Mouse (Mus musculus) embryonic facial prominence, embryonic 12.5 days (tissue): ENCODE measurements at regions not wholly inside any gene's neighbourhood (a gene's known extent, or its start where the extent isn't known, plus 50 kb on each side); places are given as distances from the start of the nearest gene placed in this dataset.

Source experiments
- ATAC-seq: fragments of 200-750 bp; cut with Nextera tagmentation; 2 replicates; pipeline ENCODE4 v1.8.0; 2017; ENCODE audit not compliant: insufficient number of reproducible peaks, insufficient read depth, low FRiP score, low TSS enrichment
- H3K27ac ChIP-seq: fragments of 300-500 bp; sonication (generic); 2 replicates; pipeline ENCODE4 v1.5.1; 2016; ENCODE audit warnings: mild to moderate bottlenecking
- H3K27me3 ChIP-seq: fragments of 300-500 bp; sonication (generic); 2 replicates; pipeline ENCODE4 v1.6.1; 2016; ENCODE audit warnings: mild to moderate bottlenecking, moderate library complexity
- H3K36me3 ChIP-seq: fragments of 300-500 bp; sonication (generic); 2 replicates; pipeline ENCODE4 v1.6.1; 2016; ENCODE audit warnings: mild to moderate bottlenecking
- H3K4me1 ChIP-seq: fragments of 300-500 bp; sonication (generic); 2 replicates; pipeline ENCODE4 v1.6.1; 2016
- H3K4me2 ChIP-seq: fragments of 300-500 bp; sonication (generic); replicated peaks from 2 replicates; pipeline ENCODE4 v1.6.1; 2016; ENCODE audit warnings: mild to moderate bottlenecking, moderate library complexity
- H3K4me3 ChIP-seq: fragments of 300-500 bp; sonication (generic); 2 replicates; pipeline ENCODE4 v1.5.1; 2016; ENCODE audit warnings: mild to moderate bottlenecking
- H3K9ac ChIP-seq: fragments of 300-500 bp; sonication (generic); 2 replicates; pipeline ENCODE4 v1.6.1; 2016; ENCODE audit warnings: mild to moderate bottlenecking, moderate library complexity
- H3K9me3 ChIP-seq: fragments of 300-500 bp; sonication (generic); 2 replicates; pipeline ENCODE4 v1.6.1; 2016; ENCODE audit warnings: mild to moderate bottlenecking, moderate library complexity
- WGBS: fragments of 180-500 bp; shearing (Covaris S2); methylation state at CpG from one replicate; pipeline ENCODE4 v1.1.7; 2016; 5-methylcytosine and 5-hydroxymethylcytosine counted together

- Histone ChIP-seq H3K4me1 (peaks cover 8% of the 10 kb centered on the region), H3K4me3 (no peak overlapping the region), H3K36me3 (no peaks in the 10 kb centered on the region), H3K9ac (no peak overlapping the region), H3K27me3 (no peaks in the 10 kb centered on the region), H3K4me2 (no peak overlapping the region), H3K9me3 (no peaks in the 10 kb centered on the region), H3K27ac (no peak overlapping the region)
- no peak for ATAC-seq
- WGBS = 56% methylated on average over 10 of the region's 10 CpGs
Observed at GRCm38 (mm10) chr6:31321902-31322301, 76.6 kb upstream of the Mkln1 start.

GRCm38 (mm10) chr6:31323228-31324190 is 75.0 kb upstream of the Mkln1 start:
- Histone ChIP-seq H3K27me3 (no peaks in the 10 kb centered on the region), H3K9me3 (no peaks in the 10 kb centered on the region), H3K27ac (no peak overlapping the region), H3K4me3 (no peak overlapping the region), H3K4me1 (no peaks in the 10 kb centered on the region), H3K36me3 (no peaks in the 10 kb centered on the region), H3K9ac (no peak overlapping the region), H3K4me2 (no peak overlapping the region)
- 65% methylated on average over 9 of the region's 9 CpGs for WGBS
- ATAC-seq = no peak

GRCm38 (mm10) chr6:31324717-31325116 is 73.8 kb upstream of the Mkln1 start:
- Histone ChIP-seq H3K9ac (no peak overlapping the region), H3K4me2 (no peak overlapping the region), H3K9me3 (no peaks in the 10 kb centered on the region), H3K36me3 (no peaks in the 10 kb centered on the region), H3K27me3 (no peaks in the 10 kb centered on the region), H3K4me1 (no peaks in the 10 kb centered on the region), H3K4me3 (no peak overlapping the region), H3K27ac (no peak overlapping the region)
- whole genome bisulfite sequencing = 50% methylated on average over 6 of the region's 6 CpGs
- no peak for ATAC-seq

- 77% methylated on average over 1 of the region's 1 CpGs for WGBS
- H3K4me3 ChIP-seq = no peak overlapping the region
- no peaks in the 10 kb centered on the region for H3K9me3 ChIP-seq
- no peaks in the 10 kb centered on the region for H3K4me1 ChIP-seq
- H3K4me2 ChIP-seq = no peak overlapping the region
- no peaks in the 10 kb centered on the region for H3K27me3 ChIP-seq
- no peak overlapping the region for H3K9ac ChIP-seq
- H3K27ac ChIP-seq = no peak overlapping the region
- no peaks in the 10 kb centered on the region for H3K36me3 ChIP-seq
- no peak for ATAC-seq
Observed at GRCm38 (mm10) chr6:31325621-31326020, 72.9 kb upstream of the Mkln1 start.

- no peak overlapping the region for H3K4me2 ChIP-seq
- H3K9me3 ChIP-seq = no peaks in the 10 kb centered on the region
- no peak overlapping the region for H3K4me3 ChIP-seq
- no peak overlapping the region for H3K9ac ChIP-seq
- no peaks in the 10 kb centered on the region for H3K36me3 ChIP-seq
- no peak overlapping the region for H3K27ac ChIP-seq
- no peaks in the 10 kb centered on the region for H3K4me1 ChIP-seq
- 82% methylated on average over 7 of the region's 7 CpGs for WGBS
- no peak for ATAC-seq
- no peaks in the 10 kb centered on the region for H3K27me3 ChIP-seq
Observed at GRCm38 (mm10) chr6:31330327-31330726, 68.2 kb upstream of the Mkln1 start.

- H3K27me3 ChIP-seq = no peaks in the 10 kb centered on the region
- H3K36me3 ChIP-seq = no peaks in the 10 kb centered on the region
- no peaks in the 10 kb centered on the region for H3K9me3 ChIP-seq
- WGBS = 83% methylated on average over 3 of the region's 3 CpGs
- ATAC-seq = no peak
- no peaks in the 10 kb centered on the region for H3K4me1 ChIP-seq
- H3K4me2 ChIP-seq = no peak overlapping the region
- no peak overlapping the region for H3K9ac ChIP-seq
- H3K4me3 ChIP-seq = no peak overlapping the region
- no peak overlapping the region for H3K27ac ChIP-seq
Observed at GRCm38 (mm10) chr6:31330868-31331267, 67.7 kb upstream of the Mkln1 start.

- Histone ChIP-seq H3K27ac (no peak overlapping the region), H3K27me3 (no peaks in the 10 kb centered on the region), H3K36me3 (no peaks in the 10 kb centered on the region), H3K4me1 (no peaks in the 10 kb centered on the region), H3K4me3 (no peak overlapping the region), H3K9me3 (no peaks in the 10 kb centered on the region), H3K9ac (no peak overlapping the region), H3K4me2 (no peak overlapping the region)
- WGBS = 78% methylated on average over 6 of the region's 6 CpGs
- ATAC-seq = no peak
Observed at GRCm38 (mm10) chr6:31332254-31332653, 66.3 kb upstream of the Mkln1 start.

GRCm38 (mm10) chr6:31332714-31333113 is 65.8 kb upstream of the Mkln1 start:
- H3K36me3 ChIP-seq = no peaks in the 10 kb centered on the region
- H3K4me2 ChIP-seq = no peak overlapping the region
- H3K4me1 ChIP-seq = no peaks in the 10 kb centered on the region
- ATAC-seq = no peak
- no peaks in the 10 kb centered on the region for H3K9me3 ChIP-seq
- 74% methylated on average over 4 of the region's 4 CpGs for WGBS
- H3K9ac ChIP-seq = no peak overlapping the region
- no peaks in the 10 kb centered on the region for H3K27me3 ChIP-seq
- no peak overlapping the region for H3K27ac ChIP-seq
- no peak overlapping the region for H3K4me3 ChIP-seq

- Histone ChIP-seq H3K4me1 (no peaks in the 10 kb centered on the region), H3K27ac (no peak overlapping the region), H3K27me3 (no peaks in the 10 kb centered on the region), H3K4me2 (no peak overlapping the region), H3K9ac (no peak overlapping the region), H3K4me3 (no peak overlapping the region), H3K9me3 (no peaks in the 10 kb centered on the region), H3K36me3 (no peaks in the 10 kb centered on the region)
- no peak for ATAC-seq
- 64% methylated on average over 16 of the region's 16 CpGs for WGBS
Observed at GRCm38 (mm10) chr6:31333228-31333922, 65.2 kb upstream of the Mkln1 start.

- no peaks in the 10 kb centered on the region for H3K36me3 ChIP-seq
- WGBS = 91% methylated on average over 4 of the region's 4 CpGs
- no peak for ATAC-seq
- no peak overlapping the region for H3K27ac ChIP-seq
- no peak overlapping the region for H3K4me2 ChIP-seq
- no peaks in the 10 kb centered on the region for H3K9me3 ChIP-seq
- H3K27me3 ChIP-seq = no peaks in the 10 kb centered on the region
- H3K9ac ChIP-seq = no peak overlapping the region
- no peak overlapping the region for H3K4me3 ChIP-seq
- H3K4me1 ChIP-seq = peaks cover 1% of the 10 kb centered on the region; the same call in 1 of the 2 replicates
Observed at GRCm38 (mm10) chr6:31334086-31334485, 64.4 kb upstream of the Mkln1 start.

- H3K36me3 ChIP-seq = no peaks in the 10 kb centered on the region
- no peak overlapping the region for H3K4me3 ChIP-seq
- no peak overlapping the region for H3K9ac ChIP-seq
- H3K4me2 ChIP-seq = no peak overlapping the region
- H3K27ac ChIP-seq = no peak overlapping the region
- peaks cover 11% of the 10 kb centered on the region; the same call in 1 of the 2 replicates for H3K4me1 ChIP-seq
- ATAC-seq = no peak
- H3K9me3 ChIP-seq = no peaks in the 10 kb centered on the region
- H3K27me3 ChIP-seq = no peaks in the 10 kb centered on the region
- 46% methylated on average over 13 of the region's 13 CpGs for WGBS
Observed at GRCm38 (mm10) chr6:31339122-31339947, 59.2 kb upstream of the Mkln1 start.
